Mouse (Mus musculus): ENCODE results near the gene Map6. TPM values are rescaled to one million over a fixed set of nuclear protein-coding genes. Genes with fewer than 3 reads are reported as not detected.
A peak's percentile ranks its signal among the peaks of the same experiment; 100 is the strongest.

The Map6 gene
- polyA plus RNA-seq, 1 experiment from 2014 or later = 0.25 TPM

DNA sequence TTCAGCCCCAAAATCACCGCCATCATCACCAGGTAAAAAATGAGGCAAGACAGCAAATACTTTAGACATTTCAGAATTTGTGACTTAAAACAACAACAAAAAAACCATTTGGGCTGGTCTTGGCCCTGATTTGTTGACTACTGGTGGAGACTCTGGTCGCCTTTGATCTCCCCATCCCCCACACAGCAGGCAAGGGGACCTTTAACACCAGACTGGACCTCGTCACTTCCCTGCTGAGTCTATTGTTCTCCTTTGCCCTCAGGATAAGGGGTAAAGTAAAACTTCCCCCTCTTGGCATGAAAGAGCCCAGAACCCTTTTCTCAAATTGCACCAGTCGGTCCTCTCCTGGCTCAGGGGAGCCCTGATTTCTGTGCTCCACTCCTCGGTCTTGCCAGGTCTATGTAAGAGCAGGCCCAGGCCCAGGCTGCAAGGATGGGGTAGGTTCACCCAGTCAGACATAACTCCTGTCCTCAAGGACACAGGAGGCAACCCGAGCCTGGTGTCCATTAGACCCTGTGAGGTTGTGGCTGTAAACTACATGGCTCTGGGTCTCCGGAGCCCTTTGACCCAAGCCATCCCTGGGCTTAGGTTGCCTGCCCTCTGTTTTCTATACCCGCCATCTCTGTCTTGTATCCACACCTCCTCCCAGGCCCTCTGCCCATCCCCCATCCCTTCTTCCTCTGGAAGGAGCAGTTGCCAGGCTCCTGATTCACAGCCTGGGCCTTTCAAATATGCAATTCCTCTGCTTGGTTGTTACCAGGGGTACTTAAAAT is 30.2 kb upstream of the Map6 start:
- no peak overlapping the region for H3K27ac ChIP-seq
- no peak overlapping the region for H3K9ac ChIP-seq
- whole genome bisulfite sequencing (ENCODE audit: insufficient replicate concordance) = 39% methylated on average over 8 of the region's 8 CpGs

DNA sequence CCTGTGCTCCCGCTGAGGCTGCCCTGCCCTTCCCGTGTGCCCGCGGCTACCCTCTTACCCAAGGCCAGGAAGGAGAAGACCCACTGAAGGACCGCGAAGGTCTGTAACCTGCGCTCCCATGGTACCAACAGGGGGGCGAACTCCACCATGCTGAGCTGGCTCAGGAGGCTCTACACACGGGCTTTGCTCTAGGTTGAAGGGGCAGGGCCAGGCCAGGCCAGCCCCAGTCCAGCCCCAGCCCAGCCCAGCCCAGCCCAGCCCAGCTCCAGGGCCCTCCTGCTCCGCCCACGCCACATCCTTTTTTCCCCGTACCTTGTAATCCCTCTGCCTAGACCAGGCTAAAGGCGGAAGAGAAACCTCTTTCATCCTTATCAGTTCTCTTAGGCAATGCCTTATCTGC is 28.8 kb upstream of the Map6 start, which contains the start of gene Mogat2:
Gene Mogat2 (minus strand): TSS at position 203 of the 400 bp plus-strand sequence.
- H3K9ac ChIP-seq = peak within 1 kb of the TSS; percentile 31; the same call in 1 of the 2 replicates
- peak; percentile 81 for ATAC-seq

More for the DNA sequence above, 30.2 kb upstream of the Map6 start:
- peaks cover 24% of the 10 kb centered on the region for H3K4me1 ChIP-seq
- H3K36me3 ChIP-seq = 0 out of 2 replicates have a peak, but pooled peaks cover 4% of the 10 kb centered on the region
- no peak for ATAC-seq
- H3K27me3 ChIP-seq (replicated peaks) = peaks cover 30% of the 10 kb centered on the region
- peak overlapping the region; percentile 59 for H3K4me2 ChIP-seq
- H3K9me3 ChIP-seq (replicated peaks) = no peaks in the 10 kb centered on the region
- H3K4me3 ChIP-seq = peak overlapping the region; percentile 41

DNA sequence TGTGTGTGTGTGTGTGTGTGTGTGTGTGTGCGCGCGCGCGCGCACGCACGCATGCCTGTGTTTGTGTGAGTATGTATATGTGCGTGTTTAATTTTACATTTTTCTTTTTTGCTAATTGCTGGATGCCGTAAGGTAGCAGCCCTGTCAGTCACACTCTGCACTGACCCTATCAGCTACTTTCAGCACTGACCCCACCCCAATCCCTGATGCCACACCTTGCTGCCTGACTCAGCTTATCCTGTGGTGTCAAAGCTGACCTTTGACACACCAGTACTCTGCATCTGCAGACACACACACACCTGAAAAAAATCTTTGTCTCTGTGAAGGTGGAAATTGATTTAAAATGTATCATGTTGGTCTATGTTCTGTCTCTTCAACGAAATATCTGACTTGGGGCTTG is 25.1 kb upstream of the Map6 start:
- H3K4me3 ChIP-seq = no peak overlapping the region
- ATAC-seq = peak; percentile 72
- no peaks in the 10 kb centered on the region for H3K36me3 ChIP-seq
- no peak overlapping the region for H3K4me2 ChIP-seq
- no peak overlapping the region for H3K27ac ChIP-seq
- H3K9ac ChIP-seq = no peak overlapping the region
- H3K27me3 ChIP-seq (replicated peaks) = peaks cover 42% of the 10 kb centered on the region
- no peaks in the 10 kb centered on the region for H3K9me3 ChIP-seq (replicated peaks)
- WGBS (ENCODE audit: insufficient replicate concordance) = 84% methylated on average over 11 of the region's 11 CpGs
- H3K4me1 ChIP-seq = peaks cover 19% of the 10 kb centered on the region

More for the DNA sequence above, 28.8 kb upstream of the Map6 start, which contains the start of gene Mogat2:
- Histone ChIP-seq H3K9me3 (replicated peaks) (no peaks in the 10 kb centered on the region), H3K4me1 (peaks cover 27% of the 10 kb centered on the region), H3K36me3 (no peaks in the 10 kb centered on the region), H3K4me3 (peak within 1 kb of the TSS; percentile 41), H3K4me2 (peak within 1 kb of the TSS; percentile 59), H3K27me3 (replicated peaks) (peaks cover 30% of the 10 kb centered on the region), H3K27ac (no peak within 1 kb of the TSS)
- WGBS (ENCODE audit: insufficient replicate concordance) = 4% methylated on average over 13 of the region's 13 CpGs

DNA sequence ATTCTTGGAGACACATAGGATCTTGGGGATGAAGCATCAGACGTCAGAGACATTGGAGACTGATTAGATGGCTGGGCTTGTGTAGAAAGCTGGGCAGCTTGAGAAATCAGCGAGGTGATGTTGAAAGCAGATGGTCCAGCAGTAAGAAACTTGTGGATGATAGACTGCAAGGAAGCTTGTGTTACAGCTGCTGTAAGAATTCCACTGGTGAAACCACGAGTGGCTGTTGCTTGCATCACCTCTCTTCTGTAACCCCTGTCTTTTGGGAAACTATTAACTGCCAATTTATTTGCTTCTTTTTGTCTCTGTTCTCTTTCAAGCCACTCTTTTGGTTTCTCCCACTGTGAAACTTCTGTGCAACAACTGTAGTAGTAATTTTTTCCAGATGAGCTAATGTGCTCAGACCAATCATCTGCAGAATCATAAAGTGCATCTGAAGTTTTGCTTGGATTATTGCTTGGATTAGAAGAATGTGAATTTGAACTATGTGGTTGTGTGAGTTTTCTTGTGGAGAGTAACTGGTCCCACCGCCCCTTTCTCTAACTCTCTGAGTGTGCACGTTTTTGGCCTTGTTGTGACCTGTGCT is 19.0 kb upstream of the Map6 start:
- no peak overlapping the region for H3K27ac ChIP-seq
- H3K4me1 ChIP-seq = no peaks in the 10 kb centered on the region
- H3K4me3 ChIP-seq = no peak overlapping the region
- H3K36me3 ChIP-seq = no peaks in the 10 kb centered on the region
- 35% methylated on average over 5 of the region's 5 CpGs for WGBS (ENCODE audit: insufficient replicate concordance)
- H3K9ac ChIP-seq = no peak overlapping the region
- H3K4me2 ChIP-seq = no peak overlapping the region
- H3K9me3 ChIP-seq (replicated peaks) = no peaks in the 10 kb centered on the region
- peaks cover 59% of the 10 kb centered on the region for H3K27me3 ChIP-seq (replicated peaks)
- no peak for ATAC-seq

DNA sequence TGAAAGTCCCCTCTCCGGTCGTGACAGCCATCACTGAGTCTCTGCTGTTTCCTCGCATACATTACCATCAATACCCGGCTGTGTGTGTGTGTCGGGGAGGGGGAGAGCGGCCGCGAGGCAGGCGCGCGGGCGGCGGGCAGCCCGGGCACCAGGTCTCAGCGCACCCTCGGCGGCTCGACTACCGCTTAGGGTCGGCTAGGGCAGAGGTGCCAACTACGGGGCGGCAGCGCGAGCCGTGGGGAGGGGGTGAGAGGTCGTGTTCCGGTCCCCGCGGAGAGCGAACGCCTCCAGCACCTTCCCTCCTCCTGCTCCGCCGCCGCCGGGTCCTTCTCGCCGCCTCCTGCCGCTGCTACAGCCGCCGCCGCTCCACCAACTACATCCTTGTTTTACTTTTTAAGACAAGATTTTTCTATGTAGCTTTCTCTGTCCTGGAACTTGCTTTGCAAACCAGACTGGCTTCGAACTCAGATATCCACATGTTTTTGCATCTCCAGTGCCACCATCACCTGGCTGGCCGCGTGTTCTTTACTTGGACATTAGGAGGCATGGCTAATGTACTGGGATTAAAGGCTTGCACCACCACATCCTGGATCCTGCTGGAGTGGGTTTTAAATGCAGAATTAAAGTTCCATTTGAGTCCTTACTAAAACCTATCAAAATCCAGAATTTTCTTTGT is 18.2 kb upstream of the Map6 start:
- H3K27me3 ChIP-seq (replicated peaks) = peaks cover 59% of the 10 kb centered on the region
- no peak for ATAC-seq
- H3K9ac ChIP-seq = no peak overlapping the region
- no peaks in the 10 kb centered on the region for H3K9me3 ChIP-seq (replicated peaks)
- WGBS (ENCODE audit: insufficient replicate concordance) = 2% methylated on average over 44 of the region's 44 CpGs
- H3K36me3 ChIP-seq = no peaks in the 10 kb centered on the region
- H3K27ac ChIP-seq = no peak overlapping the region
- H3K4me1 ChIP-seq = no peaks in the 10 kb centered on the region
- peak overlapping the region; percentile 39 for H3K4me3 ChIP-seq
- peak overlapping the region; percentile 58 for H3K4me2 ChIP-seq

DNA sequence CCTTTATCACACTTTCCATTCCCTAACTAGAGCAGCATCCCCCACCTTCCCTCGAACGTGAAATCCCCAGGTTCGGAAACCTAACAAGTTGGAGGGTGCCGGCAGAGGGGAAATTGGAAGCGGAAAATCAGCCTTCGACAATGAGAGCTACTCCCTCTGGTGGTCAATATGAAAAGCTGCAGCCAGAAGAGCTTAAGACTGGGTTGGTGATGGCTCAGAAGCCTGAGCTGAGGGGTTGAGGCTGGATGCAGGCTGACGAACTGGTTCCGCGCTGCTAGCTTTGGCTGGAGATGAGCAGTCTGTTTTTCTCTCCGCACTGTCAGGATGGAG is 17.7 kb upstream of the Map6 start:
- ATAC-seq = no peak
- peak overlapping the region; percentile 39; the same call in 1 of the 2 replicates for H3K4me3 ChIP-seq
- H3K36me3 ChIP-seq = no peaks in the 10 kb centered on the region
- peaks cover 59% of the 10 kb centered on the region for H3K27me3 ChIP-seq (replicated peaks)
- no peaks in the 10 kb centered on the region for H3K4me1 ChIP-seq
- H3K27ac ChIP-seq = no peak overlapping the region
- H3K4me2 ChIP-seq = peak overlapping the region; percentile 58
- 2% methylated on average over 10 of the region's 10 CpGs for WGBS (ENCODE audit: insufficient replicate concordance)
- no peak overlapping the region for H3K9ac ChIP-seq
- no peaks in the 10 kb centered on the region for H3K9me3 ChIP-seq (replicated peaks)

DNA sequence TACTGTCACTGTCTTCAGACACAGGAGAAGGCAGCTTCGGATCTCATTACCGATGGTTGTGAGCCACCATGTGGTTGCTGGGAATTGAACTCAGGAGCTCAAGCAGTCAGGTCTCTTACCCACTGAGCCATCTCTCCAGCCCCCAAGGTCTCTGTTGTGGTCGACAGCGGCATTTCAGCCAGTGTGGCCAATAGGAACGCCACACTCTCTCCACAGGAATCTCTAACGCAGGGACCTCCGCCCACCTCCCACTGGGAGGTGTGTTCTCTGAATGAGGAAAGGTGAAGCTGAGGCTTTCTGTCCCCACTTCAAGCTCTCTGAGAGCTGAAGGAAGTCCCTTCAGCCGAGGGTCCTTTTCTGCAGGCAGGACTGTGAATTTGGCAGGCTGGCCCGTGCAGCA is 16.9 kb upstream of the Map6 start:
- H3K4me2 ChIP-seq = no peak overlapping the region
- WGBS (ENCODE audit: insufficient replicate concordance) = 23% methylated on average over 9 of the region's 9 CpGs
- no peaks in the 10 kb centered on the region for H3K4me1 ChIP-seq
- H3K36me3 ChIP-seq = no peaks in the 10 kb centered on the region
- no peak overlapping the region for H3K9ac ChIP-seq
- H3K4me3 ChIP-seq = no peak overlapping the region
- no peak overlapping the region for H3K27ac ChIP-seq
- no peaks in the 10 kb centered on the region for H3K9me3 ChIP-seq (replicated peaks)
- H3K27me3 ChIP-seq (replicated peaks) = peaks cover 57% of the 10 kb centered on the region
- ATAC-seq = no peak

DNA sequence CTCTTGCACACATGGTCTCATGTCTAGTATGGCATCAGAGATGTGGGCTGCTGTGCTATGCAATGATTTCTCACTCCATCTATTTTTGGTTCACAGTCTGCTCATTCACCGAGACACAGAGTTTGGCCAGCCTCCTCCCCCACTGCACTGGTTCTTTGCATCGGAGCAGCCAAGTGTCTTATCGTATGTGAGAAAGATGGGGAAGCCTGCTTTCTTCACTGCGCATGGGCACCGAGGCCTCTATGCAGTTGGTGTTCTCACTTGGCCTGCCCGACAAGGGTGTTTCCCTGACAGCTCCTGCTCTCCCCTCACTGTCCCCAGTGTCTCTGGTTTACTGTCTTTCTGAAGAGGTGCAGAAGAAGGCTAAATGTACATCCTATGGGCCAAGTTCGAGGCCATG is 12.2 kb upstream of the Map6 start:
- H3K27me3 ChIP-seq (replicated peaks) = peaks cover 24% of the 10 kb centered on the region
- no peak overlapping the region for H3K9ac ChIP-seq
- no peak overlapping the region for H3K27ac ChIP-seq
- ATAC-seq = no peak
- H3K4me2 ChIP-seq = no peak overlapping the region
- no peaks in the 10 kb centered on the region for H3K36me3 ChIP-seq
- H3K4me3 ChIP-seq = no peak overlapping the region
- no peaks in the 10 kb centered on the region for H3K4me1 ChIP-seq
- 68% methylated on average over 7 of the region's 7 CpGs for WGBS (ENCODE audit: insufficient replicate concordance)
- H3K9me3 ChIP-seq (replicated peaks) = no peaks in the 10 kb centered on the region

DNA sequence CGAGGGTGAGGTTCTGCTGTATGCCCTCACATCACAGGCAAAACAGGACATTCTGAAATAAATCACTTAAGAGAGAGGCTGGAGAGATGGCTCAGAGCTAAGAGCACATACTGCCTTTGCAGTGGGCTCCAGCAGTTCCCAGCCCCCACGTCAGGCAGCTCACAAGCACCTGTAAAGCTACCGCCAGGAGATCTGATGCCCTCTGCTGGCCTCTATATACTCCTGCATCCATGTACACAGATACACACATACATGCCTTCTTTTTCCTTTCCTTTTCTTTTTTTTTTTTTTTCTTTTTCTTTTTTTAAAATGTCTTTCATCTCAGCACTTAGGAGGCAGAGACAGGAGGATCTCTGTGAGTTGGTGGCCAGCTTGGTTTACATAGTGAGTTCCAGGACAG is 5.3 kb upstream of the Map6 start:
- ATAC-seq = no peak
- Histone ChIP-seq H3K27ac (no peak overlapping the region), H3K9me3 (replicated peaks) (no peaks in the 10 kb centered on the region), H3K4me1 (no peaks in the 10 kb centered on the region), H3K4me2 (no peak overlapping the region), H3K4me3 (no peak overlapping the region), H3K9ac (no peak overlapping the region), H3K27me3 (replicated peaks) (peaks cover 49% of the 10 kb centered on the region), H3K36me3 (no peaks in the 10 kb centered on the region)
- 35% methylated on average over 3 of the region's 3 CpGs for WGBS (ENCODE audit: insufficient replicate concordance)

DNA sequence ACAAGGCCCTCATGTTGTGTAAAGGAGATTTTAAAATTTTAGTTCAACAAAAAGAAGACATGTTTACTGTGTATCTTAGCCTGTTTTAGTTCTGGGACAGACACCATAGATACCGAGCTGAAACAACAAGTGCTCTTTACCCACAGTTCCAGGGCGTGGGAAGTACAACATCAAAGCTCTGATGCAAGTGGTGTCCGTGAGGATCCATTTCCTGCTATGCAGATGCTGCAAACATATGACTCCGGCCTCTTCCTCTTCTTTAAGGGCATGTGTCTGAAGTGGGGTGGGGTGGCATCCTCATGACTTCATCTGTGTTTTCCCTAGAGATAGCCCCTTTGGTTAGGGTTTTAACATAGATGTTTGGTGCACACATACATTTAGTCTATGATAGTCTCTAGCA is 3.7 kb upstream of the Map6 start:
- no peaks in the 10 kb centered on the region for H3K36me3 ChIP-seq
- H3K4me2 ChIP-seq = no peak overlapping the region
- H3K27ac ChIP-seq = no peak overlapping the region
- WGBS (ENCODE audit: insufficient replicate concordance) = 17% methylated on average over 4 of the region's 4 CpGs
- peaks cover 62% of the 10 kb centered on the region for H3K27me3 ChIP-seq (replicated peaks)
- no peaks in the 10 kb centered on the region for H3K9me3 ChIP-seq (replicated peaks)
- ATAC-seq = no peak
- peaks cover 11% of the 10 kb centered on the region for H3K4me1 ChIP-seq
- no peak overlapping the region for H3K9ac ChIP-seq
- H3K4me3 ChIP-seq = no peak overlapping the region

DNA sequence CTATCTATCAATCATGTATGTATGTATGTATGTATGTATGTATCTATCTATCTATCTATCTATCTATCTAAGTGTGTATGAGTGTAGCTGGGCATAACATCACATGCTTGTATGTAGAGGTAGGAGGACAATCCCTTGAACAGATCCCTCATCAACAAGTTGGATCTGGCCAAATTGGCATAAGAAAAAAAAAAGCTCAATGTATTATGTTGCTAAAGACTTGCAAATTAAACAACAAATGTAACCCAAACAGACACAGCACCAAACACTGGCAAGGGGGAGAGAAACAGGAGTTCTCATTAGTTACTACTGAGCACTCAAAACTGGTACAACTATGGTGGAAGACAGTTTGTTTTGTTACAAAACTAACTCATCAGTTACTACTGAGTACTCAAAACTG is 2.6 kb upstream of the Map6 start:
- Histone ChIP-seq H3K4me3 (no peak overlapping the region), H3K27me3 (replicated peaks) (peaks cover 72% of the 10 kb centered on the region), H3K9me3 (replicated peaks) (no peaks in the 10 kb centered on the region), H3K27ac (no peak overlapping the region), H3K36me3 (no peaks in the 10 kb centered on the region), H3K4me1 (peaks cover 12% of the 10 kb centered on the region), H3K4me2 (no peak overlapping the region), H3K9ac (no peak overlapping the region)
- ATAC-seq = no peak

DNA sequence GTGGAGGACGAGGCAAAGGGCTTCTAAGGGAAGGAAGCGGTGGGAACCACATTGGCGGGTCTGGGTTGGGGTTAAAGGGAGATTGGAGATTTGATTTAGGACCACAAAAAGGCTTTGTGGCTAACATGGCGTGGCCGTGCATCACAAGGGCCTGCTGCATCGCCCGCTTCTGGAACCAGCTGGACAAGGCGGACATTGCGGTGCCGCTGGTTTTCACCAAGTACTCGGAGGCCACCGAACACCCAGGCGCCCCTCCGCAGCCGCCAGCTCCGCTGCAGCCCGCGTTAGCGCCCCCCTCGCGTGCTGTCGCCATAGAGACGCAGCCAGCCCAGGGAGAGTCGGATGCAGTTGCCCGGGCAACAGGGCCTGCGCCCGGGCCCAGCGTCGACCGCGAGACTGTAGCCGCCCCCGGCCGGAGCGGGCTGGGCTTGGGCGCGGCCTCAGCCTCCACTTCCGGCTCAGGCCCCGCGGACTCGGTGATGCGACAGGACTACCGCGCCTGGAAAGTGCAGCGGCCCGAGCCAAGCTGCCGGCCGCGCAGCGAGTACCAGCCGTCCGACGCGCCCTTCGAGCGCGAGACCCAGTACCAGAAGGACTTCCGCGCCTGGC is 754 bp downstream of the Map6 start:
- peak overlapping the region; percentile 61 for H3K4me2 ChIP-seq
- no peak for ATAC-seq
- H3K9me3 ChIP-seq (replicated peaks) = no peaks in the 10 kb centered on the region
- no peaks in the 10 kb centered on the region for H3K36me3 ChIP-seq
- H3K4me3 ChIP-seq = peak overlapping the region; percentile 39
- peaks cover 83% of the 10 kb centered on the region for H3K27me3 ChIP-seq (replicated peaks)
- no peak overlapping the region for H3K27ac ChIP-seq
- peaks cover 12% of the 10 kb centered on the region for H3K4me1 ChIP-seq
- no peak overlapping the region for H3K9ac ChIP-seq
- WGBS (ENCODE audit: insufficient replicate concordance) = under 1% methylated on average over 58 of the region's 59 CpGs
